Mouse (Mus musculus) liver, adult 2 months (tissue): Measurements from ENCODE around the gene Fam129c.

ENCODE experiments used
- CTCF ChIP-seq: fragments of 200-500 bp; IDR thresholded peaks from 2 replicates; pipeline ENCODE4 v1.5.1; 2011; ENCODE audit warnings: low read depth, low read length, control low read depth
- POLR2A ChIP-seq: fragments of 200-500 bp; IDR thresholded peaks from 2 replicates; pipeline ENCODE4 v1.6.1; 2011; ENCODE audit warnings: low read length, control low read depth; ENCODE audit not compliant: insufficient read depth; ENCODE audit errors: extremely low read depth

DNA sequence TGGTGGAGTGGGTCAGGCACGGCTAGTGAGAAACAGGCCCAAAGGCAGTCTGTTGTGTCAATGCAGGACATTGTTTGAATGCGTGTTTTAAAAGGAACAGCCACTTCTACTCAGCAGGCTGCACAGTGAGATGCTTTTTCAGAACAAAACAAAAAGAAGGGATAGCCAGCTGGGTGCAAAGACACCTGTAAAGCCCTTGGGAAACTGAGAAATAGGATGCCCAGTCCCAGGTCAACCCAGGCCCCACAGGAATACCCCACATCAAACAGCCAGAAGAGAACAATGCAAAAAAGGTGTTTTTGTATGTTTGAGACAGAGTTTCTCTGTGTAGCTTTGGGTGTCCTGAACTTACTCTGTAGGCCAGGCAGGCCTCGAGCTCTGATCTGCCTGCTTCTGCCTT lies 8.7 kb upstream of the Fam129c start:
- no peak for TF ChIP-seq CTCF
- TF ChIP-seq POLR2A, result no peak
